Mouse (Mus musculus) liver, embryonic 14.5 days (tissue): ENCODE data around the gene Cobll1. TPM values are rescaled to one million over a fixed set of nuclear protein-coding genes. Genes with fewer than 3 reads are reported as not detected.

ENCODE experiments used
- ATAC-seq: fragments of 200-750 bp; cut with Nextera tagmentation; 2 replicates; pipeline ENCODE4 v1.8.0; 2017; ENCODE audit warnings: moderate number of reproducible peaks, mild to moderate bottlenecking, moderate library complexity; ENCODE audit not compliant: insufficient read depth
- DNase-seq, 3 experiments: peaks; one replicate each; pipeline ENCODE4 v3.0.0-alpha.2; 2012 to 2013; ENCODE audit warnings: low read depth in 3 of 3, low spot score in 3 of 3
- H3K27ac ChIP-seq: fragments of 300-500 bp; sonication (generic); 2 replicates; pipeline ENCODE4 v1.5.1; 2014; ENCODE audit warnings: moderate library complexity, mild to moderate bottlenecking, control low read depth, inconsistent platforms
- H3K27me3 ChIP-seq: fragments of 300-500 bp; sonication (generic); 2 replicates; pipeline ENCODE4 v1.6.1; 2014; ENCODE audit warnings: mild to moderate bottlenecking, low read length, moderate library complexity; ENCODE audit not compliant: control insufficient read depth, insufficient read depth
- H3K36me3 ChIP-seq: fragments of 300-500 bp; sonication (generic); replicated peaks from 2 replicates; pipeline ENCODE4 v1.6.1; 2014; ENCODE audit warnings: low read depth; ENCODE audit not compliant: control insufficient read depth, insufficient read depth
- H3K4me1 ChIP-seq, 2 experiments: fragments of 200-500 bp in 1 of 2; fragments of 300-500 bp in 1 of 2; sonication (generic) in 1 of 2; replicated peaks; 2 replicates each; pipeline ENCODE4 v1.6.1; 2012 to 2014; ENCODE audit warnings: antibody characterized with exemption in 1 of 2, inconsistent platforms in 1 of 2, low read length in 1 of 2; ENCODE audit not compliant: control insufficient read depth in 2 of 2, insufficient read depth in 2 of 2
- H3K4me2 ChIP-seq: fragments of 300-500 bp; sonication (generic); 2 replicates; pipeline ENCODE4 v1.6.1; 2014; ENCODE audit warnings: low read depth, mild to moderate bottlenecking, control low read depth, moderate library complexity
- H3K4me3 ChIP-seq, 2 experiments: fragments of 200-500 bp in 1 of 2; fragments of 300-500 bp in 1 of 2; sonication (generic) in 1 of 2; 2 replicates each; pipeline ENCODE4 v1.5.1; 2012 to 2014; ENCODE audit warnings: low read depth in 2 of 2, low read length in 2 of 2, mild to moderate bottlenecking in 2 of 2, control low read depth in 1 of 2, inconsistent platforms in 1 of 2, moderate library complexity in 1 of 2; ENCODE audit not compliant: insufficient read depth in 1 of 2
- H3K9ac ChIP-seq: fragments of 300-500 bp; sonication (generic); replicated peaks from 2 replicates; pipeline ENCODE4 v1.6.1; 2014; ENCODE audit warnings: mild to moderate bottlenecking, control low read depth, moderate library complexity
- H3K9me3 ChIP-seq: fragments of 300-500 bp; sonication (generic); 2 replicates; pipeline ENCODE4 v1.6.1; 2016; ENCODE audit warnings: low read length, mixed read lengths; ENCODE audit not compliant: control insufficient read depth
- CTCF ChIP-seq: IDR thresholded peaks from 2 replicates; pipeline ENCODE4 v1.5.1; 2016; ENCODE audit warnings: antibody characterized with exemption, low read depth, control low read depth
- EP300 ChIP-seq: IDR thresholded peaks from 2 replicates; pipeline ENCODE4 v1.6.1; 2016; ENCODE audit warnings: antibody characterized with exemption, low read depth
- WGBS: fragments of 180-500 bp; shearing (Covaris S2); extraction: QIAGEN DNeasy Blood & Tissue Kit; methylation state at CpG from one replicate; pipeline ENCODE4 v1.1.7; 2014; ENCODE audit not compliant: insufficient replicate concordance; 5-methylcytosine and 5-hydroxymethylcytosine counted together
- polyA plus RNA-seq, 2 experiments: library from polyadenylated mRNA; depleted of rRNA in 1 of 2; stranded (reverse) in 1 of 2; unstranded in 1 of 2; fragments of >200 nt; fragmentation: Nextera tagmentation in 1 of 2; extraction: Ambion mirVana in 1 of 2; gene quantifications; 2 replicates each; pipeline versions ENCODE4 v1.2.1 to v1.2.3; 2012 to 2014

Gene Cobll1
- polyA plus RNA-seq, 2 experiments: 2.6 to 3.3 TPM

DNA sequence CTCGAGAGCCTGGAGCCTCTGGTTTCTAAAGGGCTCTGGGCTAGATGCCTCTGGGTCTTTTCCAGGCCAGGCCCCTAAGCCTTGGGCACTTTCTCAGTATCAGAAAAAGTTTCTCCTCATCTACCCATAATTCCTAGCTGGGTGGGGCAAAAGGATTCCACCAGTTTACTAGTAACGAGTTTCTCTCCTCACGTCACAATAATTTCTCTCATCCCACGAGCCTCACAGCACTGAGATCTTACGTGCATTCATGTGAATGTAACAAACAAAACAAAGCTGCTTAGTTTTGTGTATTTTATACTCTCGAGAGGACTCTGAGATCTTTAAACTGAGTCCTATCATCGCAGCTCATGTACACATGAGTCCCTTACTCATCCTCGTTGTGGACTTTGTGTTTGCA lies 57.5 kb downstream of the Cobll1 start:
- H3K36me3 ChIP-seq: no peaks in the 10 kb centered on the region
- ATAC-seq: no peak
- no peak overlapping the region for H3K9ac ChIP-seq
- H3K9me3 ChIP-seq: no peaks in the 10 kb centered on the region
- WGBS: 62% methylated on average over 8 of the region's 8 CpGs
- H3K4me2 ChIP-seq: no peak overlapping the region
- TF ChIP-seq EP300: no peak
- TF ChIP-seq CTCF: no peak
- no peak overlapping the region for H3K27ac ChIP-seq
- H3K4me3 ChIP-seq: no peak overlapping the region
- H3K4me1 ChIP-seq: peaks cover 0 to 11% of the 10 kb centered on the region in 2 experiments; a peak in 2 of 4 replicates
- DNase-seq: no peak
- no peaks in the 10 kb centered on the region for H3K27me3 ChIP-seq

DNA sequence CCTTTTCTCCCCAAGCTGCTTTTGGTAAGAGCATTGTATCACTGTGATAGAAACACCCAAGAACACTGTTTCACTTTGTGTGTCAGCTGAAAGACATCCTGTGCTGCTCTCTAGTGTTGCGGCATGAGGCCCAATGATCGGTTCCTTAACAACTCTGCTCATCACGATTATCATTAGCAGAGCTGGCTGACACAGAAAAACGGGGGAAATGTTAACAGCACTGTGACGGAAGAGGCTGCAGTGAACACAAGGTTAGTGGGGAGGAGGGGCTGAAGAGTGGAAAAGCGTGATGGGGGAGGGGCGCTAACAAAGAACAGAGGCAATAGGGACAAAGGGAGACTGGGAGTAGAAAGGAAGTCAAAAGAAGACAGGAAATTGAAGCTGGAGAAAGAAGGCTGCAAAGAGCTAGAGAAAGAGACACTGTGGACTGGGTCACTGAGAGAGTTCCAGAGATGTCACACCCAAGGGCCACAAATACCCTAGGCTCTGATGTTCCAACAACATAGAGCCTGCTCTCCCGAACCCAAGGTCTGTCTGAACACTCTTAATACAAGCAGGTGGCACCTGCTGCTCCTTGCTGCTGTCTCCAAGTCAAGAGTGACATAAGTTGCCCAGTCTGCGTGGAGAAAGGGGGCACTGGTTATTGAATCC lies 58.0 kb downstream of the Cobll1 start:
- Histone ChIP-seq H3K36me3 (no peaks in the 10 kb centered on the region), H3K9ac (no peak overlapping the region), H3K4me3 (0 out of 4 replicates have a peak overlapping the region, but pooled peaks of 1 of the 2 experiments have one; percentile 17), H3K27ac (no peak overlapping the region), H3K27me3 (no peaks in the 10 kb centered on the region), H3K4me2 (peak overlapping the region; percentile 31; the same call in 1 of the 2 replicates), H3K9me3 (no peaks in the 10 kb centered on the region), H3K4me1 (peaks cover 0 to 10% of the 10 kb centered on the region in 2 experiments; a peak in 2 of 4 replicates)
- WGBS: 17% methylated on average over 9 of the region's 9 CpGs
- DNase-seq (no peak), ATAC-seq (no peak)
- TF ChIP-seq EP300 (no peak), CTCF (no peak)

DNA sequence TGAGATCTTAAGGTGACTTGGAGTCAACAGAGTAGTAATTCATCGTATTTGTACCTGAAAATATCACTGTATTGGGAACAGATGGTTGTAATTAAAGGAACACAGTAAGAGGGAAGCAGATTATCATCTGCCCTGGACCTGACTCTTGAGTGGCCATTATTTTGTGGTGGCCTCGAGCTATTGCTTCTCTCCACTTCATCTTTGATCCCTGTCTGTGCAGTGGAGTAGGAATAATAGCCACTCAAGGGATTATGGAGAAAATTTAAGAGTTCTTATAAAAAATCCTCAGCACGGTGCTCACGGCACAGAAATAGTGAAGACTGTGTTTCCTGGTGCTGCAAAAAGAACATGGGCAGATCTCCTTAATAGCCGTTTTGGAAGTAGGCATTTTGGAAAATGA lies 63.6 kb downstream of the Cobll1 start:
- WGBS: 43% methylated on average over 5 of the region's 5 CpGs
- no peak for ATAC-seq
- H3K4me1 ChIP-seq: peaks cover 0 to 6% of the 10 kb centered on the region in 2 experiments; a peak in 1 of 4 replicates
- no peak overlapping the region for H3K4me2 ChIP-seq
- no peak for DNase-seq
- H3K9me3 ChIP-seq: no peaks in the 10 kb centered on the region
- no peaks in the 10 kb centered on the region for H3K36me3 ChIP-seq
- no peak overlapping the region for H3K27ac ChIP-seq
- no peaks in the 10 kb centered on the region for H3K27me3 ChIP-seq
- H3K4me3 ChIP-seq: no peak overlapping the region
- TF ChIP-seq CTCF: no peak
- TF ChIP-seq EP300: no peak
- H3K9ac ChIP-seq: no peak overlapping the region

DNA sequence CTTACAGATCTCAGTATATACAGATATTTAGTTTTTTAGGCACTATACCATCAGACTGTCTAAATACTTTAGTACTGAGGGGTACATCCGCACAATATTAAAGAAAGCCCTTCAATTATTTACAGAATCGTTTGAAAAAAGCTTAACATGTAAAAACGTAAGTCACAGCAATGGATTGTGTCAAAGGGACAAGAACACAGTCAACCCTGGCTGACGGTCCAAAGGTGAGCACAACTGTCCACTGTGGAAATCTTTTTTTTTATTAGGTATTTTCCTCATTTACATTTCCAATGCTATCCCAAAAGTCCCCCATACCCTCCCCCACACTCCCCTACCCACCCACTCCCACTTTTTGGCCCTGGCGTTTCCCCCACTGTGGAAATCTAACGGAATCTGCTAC lies 67.1 kb downstream of the Cobll1 start:
- WGBS: 55% methylated on average over 6 of the region's 6 CpGs
- TF ChIP-seq EP300 (no peak), CTCF (no peak)
- H3K27ac ChIP-seq: no peak overlapping the region

DNA sequence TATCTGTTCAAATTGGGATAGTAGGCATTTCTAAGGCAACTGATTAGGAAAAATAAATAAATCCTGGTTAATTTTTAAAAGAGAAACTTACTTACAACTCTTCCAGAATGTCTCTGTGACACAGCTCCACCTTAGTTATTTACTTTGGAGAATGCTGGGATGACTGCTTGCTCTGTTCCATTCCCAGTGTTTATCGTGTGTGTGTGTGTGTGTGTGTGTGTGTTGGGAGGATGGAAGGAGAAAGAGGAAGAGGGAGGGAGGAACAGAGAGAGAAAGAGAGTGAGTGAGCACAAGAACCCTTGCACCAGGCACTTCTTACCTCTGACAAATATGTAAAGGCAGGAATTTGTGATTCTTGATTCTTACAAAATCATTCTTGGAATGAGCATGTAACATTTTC lies 67.7 kb downstream of the Cobll1 start:
- 44% methylated on average over 1 of the region's 1 CpGs for WGBS
- Histone ChIP-seq H3K4me1 (peaks cover 0 to 5% of the 10 kb centered on the region in 2 experiments; a peak in 1 of 4 replicates), H3K36me3 (no peaks in the 10 kb centered on the region), H3K9ac (no peak overlapping the region), H3K4me2 (no peak overlapping the region; the same call in 1 of the 2 replicates), H3K4me3 (no peak overlapping the region), H3K27me3 (no peaks in the 10 kb centered on the region), H3K27ac (no peak overlapping the region), H3K9me3 (no peaks in the 10 kb centered on the region)
- DNase-seq (no peak), ATAC-seq (no peak)
- TF ChIP-seq CTCF (no peak), EP300 (no peak)

More for the DNA sequence above, 67.1 kb downstream of the Cobll1 start:
- Histone ChIP-seq H3K4me3 (no peak overlapping the region), H3K9me3 (no peaks in the 10 kb centered on the region), H3K4me2 (no peak overlapping the region), H3K9ac (no peak overlapping the region), H3K36me3 (no peaks in the 10 kb centered on the region), H3K4me1 (peaks cover 0 to 5% of the 10 kb centered on the region in 2 experiments; a peak in 1 of 4 replicates), H3K27me3 (no peaks in the 10 kb centered on the region)
- ATAC-seq: no peak
- no peak for DNase-seq
